Mouse (Mus musculus): ENCODE measurements around the gene Mllt6.
"Not testable (repeated sequence)": the region's sequence is repeated elsewhere in the genome, so short reads cannot be mapped to it uniquely, and the experiment has no call there.

The Mllt6 gene

DNA sequence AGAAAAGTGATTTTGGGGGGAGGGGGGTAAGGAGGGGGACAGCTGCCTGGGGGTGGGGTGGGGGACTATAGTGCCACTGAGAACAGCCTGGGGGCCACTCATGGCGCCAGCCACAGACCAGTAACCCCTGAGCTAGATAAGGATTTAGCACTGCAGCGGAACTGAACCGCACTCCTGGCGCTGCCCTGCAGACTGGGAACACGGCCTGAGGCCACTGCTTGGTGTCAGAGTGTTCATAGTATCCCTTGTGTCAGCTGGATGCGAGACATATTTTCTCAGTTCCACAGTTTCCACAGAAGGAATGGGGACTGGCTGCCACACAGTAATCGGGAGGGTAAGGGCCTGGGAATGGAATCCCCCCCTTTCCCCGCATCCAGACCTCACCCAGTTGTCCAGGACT is 52.8 kb downstream of the Mllt6 start:
- no peak for DNase-seq (ENCODE audit: low spot score in 2 of 2)

DNA sequence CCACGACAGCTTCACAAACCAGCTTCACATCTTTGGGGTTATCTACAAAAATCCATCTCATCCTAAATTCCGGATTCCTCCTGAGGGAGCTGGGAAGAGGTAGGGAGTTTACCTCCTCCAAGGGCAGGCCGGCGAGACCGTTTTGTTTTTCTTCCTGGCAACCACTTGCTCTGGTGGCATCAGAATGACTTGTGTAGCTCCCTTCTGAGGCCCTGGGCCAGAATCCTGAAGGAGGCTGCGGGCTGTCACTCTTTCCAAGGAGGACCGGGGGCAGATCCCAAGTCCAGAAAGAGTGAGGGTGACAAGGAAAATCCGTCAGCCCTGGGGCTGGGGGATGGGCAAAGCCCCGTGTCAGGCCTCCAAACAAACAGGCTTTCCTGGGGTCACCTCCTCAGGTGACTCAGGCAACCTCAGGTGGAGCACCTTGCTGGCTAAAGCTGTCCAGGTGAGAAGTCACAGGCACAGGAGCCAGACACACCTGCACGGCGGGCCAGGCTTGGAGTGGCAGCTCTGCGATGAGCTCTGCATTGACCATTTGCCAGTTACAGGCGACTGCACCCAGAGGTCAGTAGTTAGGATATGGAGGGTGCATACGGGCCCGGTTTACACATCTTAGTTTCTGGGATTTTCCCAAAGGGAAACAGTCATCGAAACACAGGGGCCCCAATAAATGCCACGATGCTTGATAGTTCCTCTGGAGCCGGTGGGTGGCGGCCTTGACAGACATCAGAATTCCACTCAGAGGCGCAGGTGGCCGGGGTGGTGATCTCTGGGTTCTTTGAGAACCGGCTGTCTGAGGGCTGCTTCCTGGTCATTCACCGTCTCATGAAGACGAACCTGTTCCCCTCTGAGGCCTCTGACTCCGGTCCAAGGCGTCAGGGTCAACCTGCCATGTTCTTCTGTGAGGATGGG is 54.4 kb downstream of the Mllt6 start:
- DNase-seq (ENCODE audit: low spot score in 2 of 2) = no peak

DNA sequence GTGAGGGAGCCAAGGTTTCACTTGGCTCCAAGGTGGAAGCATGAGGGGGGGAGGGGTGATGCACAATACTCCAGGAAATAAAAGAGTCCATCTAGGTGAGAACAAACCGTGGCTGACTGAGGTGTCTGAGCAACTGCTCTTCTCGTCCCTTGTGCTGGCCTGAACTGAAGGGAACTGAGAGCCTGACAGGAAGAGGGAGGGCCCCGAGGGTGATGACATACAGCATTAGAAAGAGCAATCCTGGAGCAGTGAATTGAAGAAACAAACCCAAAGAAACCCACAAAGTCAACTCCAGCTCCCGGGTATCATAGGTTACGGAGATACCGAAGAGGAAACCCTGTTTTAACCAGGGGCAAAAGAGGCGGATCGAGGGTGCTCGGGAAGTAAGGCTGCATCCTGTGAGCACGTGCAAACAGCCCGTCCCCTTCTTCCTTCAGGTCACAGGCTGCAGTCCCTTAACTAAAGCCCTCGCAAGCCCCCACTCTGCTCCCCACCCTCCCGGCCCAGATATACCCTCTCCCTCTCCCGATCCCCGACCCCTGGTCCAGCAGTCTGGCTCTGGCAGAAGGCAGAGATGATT is 55.2 kb downstream of the Mllt6 start:
- DNase-seq (ENCODE audit: low spot score in 2 of 2) = no peak

DNA sequence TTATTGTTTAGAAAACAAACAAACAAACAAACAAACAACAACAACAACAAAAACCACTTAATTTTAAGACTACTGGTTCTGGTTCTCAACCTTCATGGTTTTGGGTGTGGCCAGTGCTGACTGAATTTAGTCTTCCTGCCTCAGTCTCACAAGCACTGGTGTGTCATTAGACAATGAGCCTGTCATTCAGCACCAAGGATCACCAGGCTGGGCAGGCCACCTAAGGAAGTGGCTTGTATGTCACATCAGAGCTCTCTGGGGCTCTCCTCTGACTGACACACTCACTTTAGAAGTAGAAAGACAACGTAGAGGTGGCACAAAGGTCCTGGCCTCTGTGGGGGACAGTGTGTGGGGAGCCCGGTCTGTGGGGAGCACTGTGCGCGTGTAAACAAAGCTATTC is 55.8 kb downstream of the Mllt6 start:
- no peak for DNase-seq (ENCODE audit: low spot score in 2 of 2)

DNA sequence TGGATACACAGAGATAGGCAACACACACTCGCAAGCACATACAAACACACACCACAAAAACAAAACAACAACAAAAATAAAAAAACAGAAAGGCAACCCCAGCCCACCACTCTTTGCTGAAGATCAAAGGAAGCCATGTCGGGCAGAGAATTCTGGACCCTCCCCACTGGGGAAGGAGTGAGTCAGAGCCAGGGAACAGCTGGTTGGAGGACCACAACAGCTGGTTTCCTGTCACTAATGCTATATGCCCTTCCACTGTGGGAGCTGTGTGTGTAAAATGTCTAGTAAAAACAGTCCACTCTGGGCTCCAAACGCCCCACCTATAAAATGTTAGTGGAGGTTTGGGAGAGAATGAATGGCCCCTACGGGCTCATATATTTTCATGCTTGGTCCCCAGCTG is 58.1 kb downstream of the Mllt6 start:
- DNase-seq (ENCODE audit: low spot score in 2 of 2) = no peak

DNA sequence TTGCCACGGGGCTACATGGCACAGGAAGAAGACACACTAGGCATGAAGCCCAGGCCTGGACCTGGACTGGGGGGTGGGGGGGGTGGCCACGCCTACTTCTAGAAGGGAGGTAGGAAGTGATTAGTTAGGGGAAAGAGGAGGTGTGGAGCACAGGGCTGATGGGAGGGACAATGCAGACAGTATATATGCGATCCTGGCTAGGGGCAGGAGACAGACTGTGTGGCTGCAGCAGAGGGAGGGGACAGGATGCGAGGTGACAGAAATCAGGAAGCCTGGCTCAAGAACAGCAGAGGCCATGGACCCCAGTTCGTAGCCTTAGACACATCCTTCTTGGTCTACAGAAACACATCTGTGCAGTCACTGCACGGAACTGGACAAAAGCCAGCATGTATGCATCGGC is 60.5 kb downstream of the Mllt6 start:
- no peak for DNase-seq (ENCODE audit: low spot score in 2 of 2)

DNA sequence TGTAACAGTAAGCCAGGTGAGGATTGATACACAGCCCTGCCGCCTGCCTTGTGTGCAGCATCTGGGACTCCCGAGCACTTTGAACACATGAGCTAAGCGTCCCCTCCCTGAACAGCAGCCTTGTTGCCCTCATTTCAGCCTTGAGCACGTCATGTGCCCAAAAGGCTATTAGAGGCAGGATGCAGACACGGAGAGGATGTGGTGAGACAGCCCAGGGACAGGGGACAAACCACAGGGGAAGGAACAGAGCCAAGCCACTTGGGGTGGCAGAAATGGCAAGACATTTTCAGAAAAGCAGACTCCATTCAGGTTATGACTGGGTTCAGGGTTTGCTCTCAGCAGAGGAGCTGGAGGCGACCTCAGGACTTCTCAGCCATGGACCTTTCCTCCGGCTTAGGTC is 65.1 kb downstream of the Mllt6 start:
- DNase-seq (ENCODE audit: low spot score in 2 of 2) = no peak

DNA sequence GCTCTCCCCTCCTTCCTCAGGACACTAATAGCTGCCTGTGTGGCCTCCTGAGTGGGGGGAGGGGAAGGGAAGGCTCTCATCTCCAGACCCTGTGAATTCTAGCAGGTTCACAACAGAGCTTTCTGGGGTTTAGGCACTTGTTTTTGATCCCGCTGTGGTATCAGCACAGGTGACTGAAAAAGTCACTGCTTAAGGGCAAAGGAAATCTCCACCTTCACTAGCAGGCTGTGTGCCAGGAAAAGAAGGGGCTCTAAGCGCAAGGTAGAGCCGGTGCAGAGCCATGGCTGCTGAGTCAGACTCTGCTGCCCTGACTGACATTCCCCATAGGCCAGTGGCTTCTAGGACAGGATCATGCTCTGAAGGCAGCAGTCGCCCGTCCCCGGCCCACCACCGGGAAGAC is 65.5 kb downstream of the Mllt6 start:
- DNase-seq (ENCODE audit: low spot score in 2 of 2) = no peak

DNA sequence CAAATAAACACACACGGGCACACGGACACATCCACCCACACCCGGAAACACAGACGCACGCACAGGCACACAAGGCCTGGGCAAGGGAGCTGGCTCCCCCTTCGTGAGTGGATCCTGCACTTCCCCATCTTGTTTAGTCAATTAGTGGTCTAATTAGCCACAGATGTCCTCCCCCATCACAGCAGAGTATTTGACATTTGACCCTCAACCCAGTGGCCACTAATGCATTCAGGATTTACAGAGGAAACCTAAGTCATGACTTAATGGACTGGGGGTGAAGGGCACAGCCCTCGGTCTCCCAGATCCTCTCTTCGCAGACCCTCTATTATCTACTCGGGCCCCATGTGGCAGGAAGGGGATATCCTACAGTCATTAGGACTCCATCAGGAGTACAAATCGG is 70.5 kb downstream of the Mllt6 start:
- DNase-seq (ENCODE audit: low spot score in 2 of 2) = no peak

DNA sequence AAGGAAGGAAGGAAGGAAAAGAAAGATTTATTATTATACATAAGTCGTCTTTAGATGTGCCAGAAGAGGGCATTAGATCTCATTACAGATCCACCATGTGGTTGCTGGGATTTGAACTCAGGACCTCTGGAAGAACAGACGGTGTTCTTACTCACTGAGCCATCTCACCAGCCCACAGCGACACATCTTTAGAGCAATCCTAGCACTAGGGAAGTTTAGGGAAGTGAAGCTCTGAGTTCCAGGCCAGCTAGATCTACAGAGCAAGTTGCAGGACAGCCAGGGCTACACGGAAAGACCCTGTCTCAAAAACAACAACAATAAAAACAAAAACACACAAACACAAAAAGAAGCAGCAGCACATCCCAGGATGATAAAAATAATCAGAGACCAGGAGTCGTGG is 71.6 kb downstream of the Mllt6 start:
- DNase-seq (ENCODE audit: low spot score in 2 of 2) = not testable (repeated sequence)

All from right cerebral cortex, postnatal 10 days (tissue).